Mouse (Mus musculus) fibroblast of lung, adult 2 months (primary cell): ENCODE data around the gene Setd7.

Source experiments
- DNase-seq: peaks from one replicate; pipeline ENCODE4 v3.0.0-alpha.2; 2011; ENCODE audit warnings: low read depth

Setd7 gene

DNA sequence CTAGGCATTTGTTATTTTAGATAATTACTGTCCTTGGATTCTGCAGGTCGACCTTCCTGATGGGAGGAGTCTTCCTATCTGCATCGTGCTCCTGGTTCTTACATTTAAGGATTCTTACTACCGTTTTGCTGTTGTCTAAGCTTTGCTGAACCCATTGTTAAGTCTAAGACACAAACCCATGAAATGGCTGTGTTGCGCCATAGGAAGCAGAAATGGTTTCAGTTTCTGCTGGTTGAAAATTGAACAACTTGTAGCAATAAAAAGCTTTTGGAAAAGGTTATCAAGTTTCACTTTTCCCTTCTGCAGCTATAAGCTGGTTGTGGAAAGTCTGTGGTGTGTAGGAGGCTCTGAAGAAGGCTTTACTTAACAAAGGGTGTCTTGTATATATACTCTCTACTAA lies 85.0 kb downstream of the Setd7 start:
- no peak for DNase-seq

- DNase-seq, result no peak
These were observed 92.1 kb downstream of the Setd7 start for GRCm38 (mm10) chr3:51468530-51468929.
